Mouse (Mus musculus) embryo, embryonic 9.5 days (tissue): Measurements from ENCODE around the gene Olfr1497.
"Not testable (repeated sequence)": the region's sequence is repeated elsewhere in the genome, so short reads cannot be mapped to it uniquely, and the experiment has no call there.

ENCODE experiments used
- DNase-seq: peaks from one replicate; pipeline ENCODE4 v3.0.0-alpha.2; 2017; ENCODE audit errors: extremely low spot score

Olfr1497 gene

DNA sequence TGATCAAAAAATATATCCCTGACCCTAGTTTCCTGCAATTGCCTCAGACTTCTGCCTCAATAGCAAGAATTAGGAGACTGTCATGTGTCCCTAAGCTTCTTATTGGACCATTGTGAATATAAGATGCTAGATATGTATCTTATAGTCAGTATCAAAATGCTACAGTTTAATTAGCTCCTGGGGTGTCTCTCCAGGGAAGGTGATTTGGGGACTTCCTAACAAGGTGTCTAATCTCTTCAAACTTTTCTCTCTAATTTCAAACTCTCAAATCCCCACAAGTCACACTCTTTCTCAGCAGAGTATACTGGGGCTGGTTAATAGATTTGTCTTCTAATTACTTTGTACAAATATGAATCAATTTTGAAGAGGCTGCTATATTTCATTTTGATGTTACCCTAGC lies at the start of gene Olfr1497:
Gene Olfr1497, minus strand, starts transcription at position 101 of the 400 bp plus-strand sequence.
- no peak for DNase-seq

DNA sequence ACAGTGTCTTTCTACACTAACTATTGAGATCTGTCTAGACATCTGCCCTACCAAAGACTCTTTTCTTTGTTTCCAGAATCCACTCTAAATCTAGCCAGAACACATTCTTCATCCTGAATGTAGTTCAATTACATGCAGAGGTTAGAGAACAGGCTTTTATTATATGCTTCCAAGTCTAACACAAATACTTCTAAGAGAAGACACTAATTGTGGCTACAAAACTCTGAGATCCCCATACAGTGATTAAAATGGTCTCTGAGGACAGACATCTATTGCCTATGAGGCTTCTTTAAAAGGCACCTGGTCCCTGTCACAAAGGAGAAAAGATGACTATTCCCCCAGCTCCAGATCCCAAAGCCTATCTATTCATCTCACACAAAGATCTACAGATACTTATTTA lies 32.4 kb upstream of the Olfr1497 start, which contains the start of gene Olfr1500:
Gene Olfr1500, minus strand, starts transcription at position 101 of the 400 bp plus-strand sequence.
- DNase-seq = no peak

DNA sequence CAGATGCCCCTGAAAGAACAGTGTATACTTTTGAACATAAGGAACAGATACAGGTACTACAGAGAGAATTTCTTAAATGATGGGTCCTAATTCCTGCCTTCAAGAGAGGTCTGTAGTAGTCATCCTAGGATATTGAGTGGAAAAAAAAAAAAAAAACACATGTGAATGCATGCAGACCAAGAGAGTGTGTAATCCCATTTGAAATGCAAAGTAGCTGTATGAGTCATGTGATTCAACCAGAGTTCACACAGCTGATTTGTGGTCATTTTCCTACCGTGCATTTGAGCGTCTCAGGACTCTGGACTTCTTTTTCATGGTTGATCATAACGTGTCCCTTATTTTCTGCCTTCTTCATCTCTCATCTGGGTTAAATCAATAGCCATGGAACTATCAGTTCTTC lies 30.4 kb upstream of the Olfr1497 start:
- no peak for DNase-seq

DNA sequence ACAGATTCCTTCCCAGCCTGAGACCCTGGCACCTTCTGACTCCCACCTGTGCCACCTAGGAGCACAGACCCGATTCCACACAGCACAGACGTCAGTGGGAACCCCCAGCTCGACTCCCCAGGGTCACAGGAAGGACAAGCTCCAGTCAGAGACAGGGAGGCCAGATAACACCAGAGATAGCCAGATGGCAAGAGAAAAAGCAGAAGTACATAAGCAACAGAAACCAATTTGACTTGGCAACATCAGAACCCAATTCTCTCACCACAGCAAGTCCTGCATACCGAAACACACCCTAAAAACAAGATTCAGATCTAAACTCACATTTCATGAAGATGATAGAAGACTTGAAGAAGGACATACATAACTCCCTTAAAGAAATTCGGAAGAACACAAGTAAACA lies 22.8 kb upstream of the Olfr1497 start:
- DNase-seq = no peak

DNA sequence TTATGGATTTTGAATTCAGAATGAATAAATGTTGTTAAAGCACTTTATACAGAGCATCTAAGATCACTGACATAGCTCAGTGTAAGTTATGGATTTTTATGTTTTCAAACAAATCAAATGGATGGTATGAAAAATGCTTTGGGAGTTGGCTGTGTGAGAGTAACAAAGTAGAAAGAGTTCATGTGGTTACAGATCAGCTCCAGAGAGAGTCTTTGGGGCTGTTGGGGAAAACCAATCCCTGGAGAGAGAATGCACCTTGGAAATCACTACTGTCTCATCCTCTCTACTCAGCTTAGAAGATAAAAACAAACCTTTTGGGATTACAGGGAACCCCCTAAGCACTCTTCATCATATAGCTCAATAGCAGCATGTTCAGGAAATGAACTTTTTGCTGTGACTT lies 21.3 kb upstream of the Olfr1497 start, which contains the start of gene Olfr1499:
Gene Olfr1499, minus strand, starts transcription at position 101 of the 400 bp plus-strand sequence.
- DNase-seq = no peak

DNA sequence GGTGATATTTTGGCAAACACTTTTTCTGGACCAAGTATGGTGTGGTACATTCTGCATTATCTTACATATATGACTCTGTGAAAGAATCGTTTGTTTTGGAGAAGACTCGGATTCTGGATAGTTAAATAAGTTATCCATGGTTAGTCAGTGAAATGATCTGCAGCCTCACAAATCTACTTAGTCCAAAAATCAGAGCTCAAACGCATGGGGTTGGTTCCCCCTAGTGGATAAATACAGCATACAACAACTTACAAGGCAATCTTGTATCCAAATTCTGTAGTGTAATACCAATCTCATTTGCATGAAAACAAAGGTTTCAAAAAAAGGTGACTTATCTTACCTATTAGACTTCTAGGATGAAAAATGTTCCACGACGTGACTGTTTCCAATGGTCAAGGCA lies 20.8 kb upstream of the Olfr1497 start:
- no peak for DNase-seq

DNA sequence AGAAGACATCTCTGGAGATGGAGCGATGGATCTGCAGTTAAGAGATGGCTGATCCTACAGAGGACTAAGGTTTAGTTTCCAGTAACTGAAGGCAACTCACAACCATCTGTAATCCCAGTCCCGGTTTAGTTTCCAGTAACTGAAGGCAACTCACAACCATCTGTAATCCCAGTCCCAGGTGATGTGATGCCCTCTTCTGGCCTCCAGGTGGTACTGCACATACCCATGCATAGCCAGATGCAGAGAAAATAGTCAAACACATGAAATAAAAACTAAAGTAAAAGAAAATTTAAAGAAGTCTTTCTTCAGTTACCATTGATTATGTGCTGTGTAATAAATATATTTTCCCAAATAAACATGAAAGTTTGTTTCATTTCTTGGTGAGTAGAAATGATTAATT lies 14.8 kb upstream of the Olfr1497 start:
- no peak for DNase-seq

DNA sequence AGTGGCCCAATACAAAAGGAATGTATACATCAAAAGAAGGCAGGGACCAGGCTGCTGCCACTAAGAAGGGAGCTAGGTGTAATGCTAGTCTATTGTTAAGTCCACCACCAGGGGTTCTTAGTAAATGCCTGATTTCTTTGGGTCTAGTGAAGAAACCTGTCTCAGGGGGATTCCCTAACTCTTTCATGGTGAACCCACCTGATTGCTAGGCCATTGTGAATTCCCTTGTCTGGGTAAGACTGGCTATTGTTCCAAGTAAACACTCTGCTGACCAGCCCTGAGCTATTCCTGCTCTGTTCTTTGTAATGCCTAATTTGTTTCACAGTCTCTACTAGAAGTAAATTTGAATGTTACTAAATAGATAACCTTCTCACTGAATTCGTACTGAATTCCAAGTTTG lies 7.5 kb upstream of the Olfr1497 start:
- not testable (repeated sequence) for DNase-seq

DNA sequence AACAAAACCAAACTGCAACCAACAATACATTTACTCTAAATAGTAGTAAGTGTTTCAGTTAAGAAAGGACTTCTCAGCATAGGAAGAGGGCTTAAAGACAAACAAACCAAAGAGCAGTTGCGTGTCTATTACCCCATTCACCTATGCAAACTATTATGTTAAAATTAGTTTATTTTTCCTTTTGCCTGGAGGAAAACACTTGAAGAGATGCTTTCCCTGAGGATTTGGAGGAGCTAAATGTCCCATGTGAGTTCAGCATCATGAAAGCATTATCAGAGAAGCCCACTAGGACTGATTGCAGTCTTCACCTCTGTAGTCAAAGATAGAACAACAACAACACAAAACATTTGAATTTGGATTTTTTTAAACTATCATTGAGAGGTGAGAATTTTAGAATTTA lies 20.4 kb downstream of the Olfr1497 start, which contains the start of gene Olfr1496:
Gene Olfr1496, plus strand, starts transcription at position 301 of the 400 bp plus-strand sequence.
- no peak for DNase-seq

DNA sequence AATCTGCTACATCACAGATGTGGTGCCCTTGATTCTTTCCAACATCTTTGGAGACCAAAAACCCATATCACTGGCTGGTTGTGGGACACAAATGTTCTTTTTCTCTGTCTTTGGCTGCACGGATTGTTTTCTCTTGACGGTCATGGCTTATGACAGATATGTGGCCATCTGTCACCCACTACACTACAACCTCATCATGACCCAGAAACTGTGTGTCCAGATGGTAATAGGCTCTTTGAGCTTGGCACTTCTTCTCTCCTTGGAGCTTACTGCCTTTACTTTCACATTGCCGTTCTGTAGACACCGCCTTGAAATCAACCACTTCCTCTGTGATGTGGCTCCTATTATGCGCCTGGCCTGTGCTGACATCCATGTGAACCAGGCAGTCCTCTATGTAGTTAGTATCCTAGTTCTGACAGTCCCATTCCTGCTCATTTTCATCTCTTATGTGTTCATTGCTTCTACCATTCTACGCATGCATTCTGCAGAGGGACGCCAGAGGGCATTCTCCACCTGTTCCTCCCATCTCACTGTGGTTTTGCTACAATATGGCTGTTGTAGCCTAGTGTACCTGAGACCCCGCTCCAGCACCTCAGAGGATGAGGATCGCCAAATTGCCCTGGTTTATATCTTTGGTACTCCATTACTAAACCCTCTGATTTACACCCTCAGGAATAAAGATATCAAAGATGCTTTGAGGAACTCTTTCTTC lies 29.3 kb downstream of the Olfr1497 start:
- DNase-seq = no peak

DNA sequence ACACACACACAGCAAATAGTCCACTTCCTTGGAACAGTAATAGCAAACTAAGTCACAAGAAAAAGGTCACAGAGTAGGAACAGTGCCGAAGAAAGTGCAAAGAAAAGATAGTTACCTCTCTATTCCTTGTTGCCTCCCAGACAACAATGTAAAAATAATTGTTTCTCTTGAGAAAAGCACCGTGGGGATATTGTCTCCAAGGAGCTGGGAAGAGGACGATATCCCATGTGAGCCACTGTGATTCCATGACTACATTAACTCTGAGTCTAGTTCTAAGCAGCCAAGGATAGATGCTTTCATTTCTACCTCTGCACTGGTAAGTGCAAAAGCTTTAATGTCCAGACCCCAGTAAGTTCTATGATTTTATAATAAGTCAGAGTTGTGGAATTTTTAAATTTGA lies 33.7 kb downstream of the Olfr1497 start, which contains the start of gene Olfr1495:
Gene Olfr1495, plus strand, starts transcription at position 301 of the 400 bp plus-strand sequence.
- DNase-seq = no peak

DNA sequence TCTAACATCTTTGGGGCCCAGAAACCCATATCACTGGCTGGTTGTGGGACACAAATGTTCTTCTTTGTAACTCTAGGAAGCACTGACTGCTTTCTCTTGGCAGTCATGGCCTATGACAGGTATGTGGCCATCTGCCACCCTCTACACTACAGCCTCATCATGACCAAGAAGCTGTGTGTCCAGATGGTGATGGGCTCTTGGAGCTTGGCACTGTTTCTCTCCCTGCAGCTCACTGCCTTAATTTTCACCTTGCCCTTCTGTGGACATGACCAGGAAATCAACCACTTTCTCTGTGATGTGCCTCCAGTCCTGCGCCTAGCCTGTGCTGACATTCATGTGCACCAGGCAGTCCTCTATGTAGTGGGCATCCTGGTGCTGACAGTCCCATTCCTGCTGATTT lies 48.6 kb downstream of the Olfr1497 start:
- no peak for DNase-seq
